Mouse (Mus musculus) layer of hippocampus, adult 2 months (tissue): ENCODE measurements around the gene Oard1. TPM values are rescaled to one million over a fixed set of nuclear protein-coding genes. Genes with fewer than 3 reads are reported as not detected.

Source experiments
- DNase-seq, 2 experiments: peaks; one replicate each; pipeline ENCODE4 v3.0.0; 2022; ENCODE audit warnings: low spot score in 2 of 2
- H3K27ac ChIP-seq: fragments of 200-600 bp; 2 replicates; pipeline ENCODE4 v1.8.1; 2022
- H3K4me3 ChIP-seq: fragments of 200-600 bp; 2 replicates; pipeline ENCODE4 v1.8.1; 2022; ENCODE audit warnings: mild to moderate bottlenecking
- CTCF ChIP-seq: fragments of 200-600 bp; conservative IDR thresholded peaks from 2 replicates; pipeline ENCODE4 v1.8.1; 2022; ENCODE audit warnings: antibody characterized with exemption, mild to moderate bottlenecking, moderate library complexity
- total RNA-seq, 2 experiments: library from RNA; stranded (reverse); gene quantifications; 2 replicates each; pipeline ENCODE4 v1.2.3; 2021

Oard1 gene
- total RNA-seq, 2 experiments from 2014 or later: 11.1 to 15.1 TPM

DNA sequence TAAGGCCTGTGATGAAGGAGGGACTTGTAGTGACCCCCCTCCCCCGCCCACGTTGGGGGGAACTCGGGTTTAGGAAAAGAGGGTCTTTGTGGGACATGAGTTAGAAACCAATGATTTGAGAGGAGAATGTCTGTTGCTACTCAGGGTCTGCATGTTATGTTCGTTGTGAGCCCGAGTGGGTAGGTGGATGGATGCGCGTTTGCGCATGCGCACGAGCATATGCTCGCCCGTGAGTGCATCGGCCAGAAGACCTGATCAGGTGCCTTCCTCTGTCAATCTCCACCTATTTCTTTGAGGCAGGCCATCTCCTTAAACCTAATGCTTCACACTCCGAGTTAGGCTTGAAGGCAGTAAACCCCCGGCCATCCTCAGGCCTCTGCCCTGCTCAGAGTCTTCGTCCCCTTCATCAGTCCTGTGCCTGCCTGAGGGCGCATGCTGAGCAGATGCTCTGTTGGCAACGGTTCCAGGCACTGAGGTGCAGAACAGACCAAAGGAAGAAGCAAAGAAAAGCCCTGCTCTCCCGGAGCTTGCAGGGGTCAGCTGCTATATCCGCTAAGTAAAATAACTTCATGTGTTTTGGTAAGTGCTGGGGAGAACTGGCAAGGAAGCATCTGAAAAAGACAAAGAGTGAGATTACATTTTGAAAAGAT, 23.3 kb downstream of the Oard1 start:
- TF ChIP-seq CTCF: no peak
- DNase-seq: no peak
- no peak overlapping the region for H3K4me3 ChIP-seq
- no peak overlapping the region for H3K27ac ChIP-seq

DNA sequence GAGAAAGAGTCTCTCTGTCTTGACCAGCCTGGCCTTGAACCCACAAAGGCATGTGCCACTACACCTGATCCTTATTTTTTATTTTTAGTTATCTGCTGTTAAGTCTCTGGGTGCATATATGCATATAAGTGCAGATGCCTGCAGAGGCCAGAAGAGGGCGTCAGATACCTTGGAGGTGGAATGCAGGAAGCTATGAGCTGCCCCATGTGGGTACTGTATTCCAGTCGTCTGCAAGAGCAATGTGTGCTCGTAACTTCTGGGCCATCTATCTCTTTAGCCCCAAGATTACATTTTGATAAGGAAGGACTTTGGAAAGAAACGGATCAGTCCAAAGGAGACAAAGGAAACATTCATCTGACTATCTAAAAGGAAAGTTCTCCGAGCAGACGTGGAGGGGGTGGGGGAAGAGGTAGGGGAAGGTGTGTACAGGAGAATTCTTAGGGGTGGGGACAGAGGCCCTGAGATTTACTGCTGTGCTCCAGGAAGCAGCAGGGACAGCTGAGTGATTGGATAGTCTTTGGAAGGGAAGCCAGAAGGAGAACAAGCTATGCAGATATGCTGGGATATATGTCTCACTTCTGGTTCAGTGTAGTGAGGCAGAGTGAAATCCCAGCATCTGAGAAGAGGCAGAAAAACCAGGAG, 24.0 kb downstream of the Oard1 start:
- Histone ChIP-seq H3K27ac (no peak overlapping the region), H3K4me3 (no peak overlapping the region)
- peak; percentile 54 for TF ChIP-seq CTCF
- no peak for DNase-seq

DNA sequence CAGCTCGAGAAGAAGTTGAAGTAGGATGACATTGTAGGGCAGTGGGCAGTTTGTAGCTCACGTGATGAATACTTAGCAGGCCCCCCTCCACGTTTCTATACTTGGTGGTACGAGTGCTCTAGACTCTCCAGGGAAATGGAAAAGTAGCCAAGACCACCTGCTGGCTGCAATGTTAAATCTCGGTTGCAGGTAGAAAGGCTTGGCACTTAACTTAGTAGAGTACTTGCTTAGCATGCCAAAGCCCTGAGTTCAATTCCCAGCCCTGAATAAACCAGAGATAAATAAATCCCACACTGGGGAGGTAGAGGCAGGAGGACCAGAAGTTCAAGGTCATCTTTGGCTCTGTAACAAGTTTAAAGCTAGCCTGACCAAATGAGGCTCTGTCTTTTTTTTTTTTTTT, 24.7 kb downstream of the Oard1 start:
- Histone ChIP-seq H3K4me3 (no peak overlapping the region), H3K27ac (no peak overlapping the region)
- no peak for TF ChIP-seq CTCF
- no peak for DNase-seq

DNA sequence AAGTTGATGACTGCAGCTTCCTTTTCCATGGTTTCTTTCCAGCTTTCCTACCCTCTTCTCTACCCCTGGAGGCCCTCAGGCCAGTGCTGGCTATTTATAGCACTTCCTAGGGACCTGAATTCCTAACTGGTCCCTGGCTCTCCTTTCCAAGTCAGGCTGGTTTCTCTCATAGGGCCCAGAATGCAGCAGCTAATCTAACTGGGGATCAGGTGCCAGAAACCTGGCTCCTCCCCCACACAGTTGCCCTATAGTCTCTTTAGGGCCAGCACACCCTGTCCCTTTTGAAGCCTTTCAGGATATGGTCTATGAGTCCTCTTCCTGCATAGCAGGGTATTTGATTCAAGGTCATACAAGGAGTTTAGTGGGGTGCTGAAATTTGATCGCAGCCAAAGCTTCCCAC, 26.7 kb downstream of the Oard1 start:
- DNase-seq: no peak
- H3K4me3 ChIP-seq: no peak overlapping the region
- H3K27ac ChIP-seq: no peak overlapping the region
- no peak for TF ChIP-seq CTCF

DNA sequence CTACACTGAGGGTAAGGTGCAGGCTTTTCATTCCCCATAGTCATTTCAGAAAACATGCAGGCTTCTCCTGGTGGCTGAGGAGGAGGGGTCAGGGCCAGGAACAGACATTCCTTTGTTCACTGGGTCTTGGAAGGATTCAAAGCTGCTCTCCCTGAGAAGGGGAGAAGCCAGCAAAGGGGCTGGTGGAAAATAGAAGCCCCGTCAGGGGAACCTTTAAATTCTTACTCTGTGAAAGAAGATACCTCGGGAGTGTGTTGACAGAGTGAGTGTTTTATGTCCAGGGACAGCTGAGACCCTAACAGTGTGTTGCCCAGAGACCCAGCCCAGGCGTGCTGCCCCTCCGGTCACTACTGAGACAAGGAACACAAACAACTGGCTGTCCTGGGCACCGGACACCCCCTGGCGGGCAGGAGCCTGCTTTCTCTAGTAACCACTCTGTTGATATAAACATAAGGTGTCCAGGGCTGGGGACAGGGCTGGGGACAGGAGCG, 27.7 kb downstream of the Oard1 start:
- Histone ChIP-seq H3K27ac (peak overlapping the region; percentile 53; the same call in 1 of the 2 replicates), H3K4me3 (no peak overlapping the region)
- TF ChIP-seq CTCF: peak; percentile 23; the same call in 1 of the 2 replicates
- no peak for DNase-seq

DNA sequence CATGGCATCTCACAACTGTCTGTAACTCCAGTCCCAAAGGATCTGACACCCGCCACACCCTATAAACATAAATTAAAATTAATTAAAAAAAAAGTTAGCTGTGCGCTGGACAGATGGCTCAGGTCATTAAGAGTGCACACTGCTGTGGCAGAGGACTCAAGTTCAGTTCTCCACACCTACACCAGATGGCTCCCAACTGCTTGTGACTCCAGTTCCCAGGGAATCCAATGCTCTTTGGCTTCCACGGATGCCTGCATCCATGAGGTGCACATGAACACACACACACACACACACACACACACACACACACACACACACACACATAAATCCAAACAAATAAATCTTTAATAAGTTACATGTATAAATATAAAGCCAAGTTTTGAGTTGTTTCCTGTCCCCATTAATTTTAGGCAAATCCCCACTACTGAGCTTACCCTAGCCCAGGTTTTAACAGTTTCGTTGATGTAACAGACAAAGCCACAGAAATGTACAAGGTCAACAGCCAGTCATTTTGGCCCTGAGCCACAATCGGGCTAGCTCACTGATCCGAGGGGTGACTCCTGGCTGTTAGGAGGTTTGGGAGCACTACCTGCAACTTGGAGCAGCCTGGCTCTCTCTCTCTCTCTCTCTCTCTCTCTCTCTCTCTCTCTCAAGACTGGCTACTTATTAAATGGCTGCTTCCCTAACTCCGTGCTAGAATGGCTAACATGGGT, 33.1 kb downstream of the Oard1 start:
- TF ChIP-seq CTCF: peak; percentile 28
- Histone ChIP-seq H3K4me3 (no peak overlapping the region), H3K27ac (no peak overlapping the region)
- DNase-seq: no peak

DNA sequence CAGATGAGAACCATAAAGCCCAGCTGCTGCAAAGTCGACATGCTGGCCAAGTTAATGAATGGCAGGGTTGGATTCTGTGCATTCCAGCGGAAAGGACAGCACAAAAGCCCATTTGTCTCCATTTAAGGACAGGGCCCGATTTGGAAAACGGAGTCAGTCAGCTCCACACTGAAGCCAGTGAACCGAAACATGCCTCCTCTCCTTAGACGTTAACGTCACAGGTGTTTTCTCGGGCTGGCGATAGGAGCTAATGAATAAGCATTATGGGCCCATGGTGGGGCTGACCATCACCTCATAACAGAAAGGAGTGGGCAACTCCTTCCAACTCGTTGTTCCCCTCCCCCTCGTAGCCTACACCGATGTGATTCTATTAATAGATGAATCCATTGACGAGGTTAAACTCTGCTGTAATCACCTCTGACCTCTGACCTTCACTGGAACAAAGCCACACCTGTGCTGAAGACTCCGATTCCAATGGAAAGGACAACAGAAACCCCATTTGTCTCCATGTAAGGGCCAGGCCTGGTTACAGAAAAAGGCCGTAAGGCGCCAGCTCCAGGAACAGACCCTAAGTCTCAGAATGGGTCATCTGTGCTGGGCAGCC, 33.8 kb downstream of the Oard1 start:
- no peak for DNase-seq
- TF ChIP-seq CTCF: no peak
- Histone ChIP-seq H3K27ac (no peak overlapping the region), H3K4me3 (no peak overlapping the region)

DNA sequence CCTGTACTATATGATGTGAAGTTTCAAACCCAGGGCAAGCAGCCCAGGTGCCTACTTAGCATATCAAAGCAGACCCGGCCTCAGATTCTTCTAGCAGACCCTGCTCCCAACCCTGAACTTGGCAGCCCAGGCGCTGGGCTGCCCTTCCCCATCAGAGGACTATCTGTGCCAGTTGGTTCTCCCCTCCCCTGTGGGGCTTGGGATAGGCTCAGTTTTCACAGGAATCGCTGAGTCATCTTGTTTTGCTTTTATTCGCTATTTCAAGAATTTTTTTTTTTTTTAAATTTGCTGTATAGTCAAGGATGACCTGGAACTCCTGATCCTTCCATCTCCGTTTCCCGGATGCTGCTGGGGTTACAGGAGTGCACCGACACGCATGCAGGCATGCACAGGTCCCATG, 37.9 kb downstream of the Oard1 start:
- DNase-seq: no peak
- TF ChIP-seq CTCF: no peak
- no peak overlapping the region for H3K27ac ChIP-seq
- H3K4me3 ChIP-seq: no peak overlapping the region

DNA sequence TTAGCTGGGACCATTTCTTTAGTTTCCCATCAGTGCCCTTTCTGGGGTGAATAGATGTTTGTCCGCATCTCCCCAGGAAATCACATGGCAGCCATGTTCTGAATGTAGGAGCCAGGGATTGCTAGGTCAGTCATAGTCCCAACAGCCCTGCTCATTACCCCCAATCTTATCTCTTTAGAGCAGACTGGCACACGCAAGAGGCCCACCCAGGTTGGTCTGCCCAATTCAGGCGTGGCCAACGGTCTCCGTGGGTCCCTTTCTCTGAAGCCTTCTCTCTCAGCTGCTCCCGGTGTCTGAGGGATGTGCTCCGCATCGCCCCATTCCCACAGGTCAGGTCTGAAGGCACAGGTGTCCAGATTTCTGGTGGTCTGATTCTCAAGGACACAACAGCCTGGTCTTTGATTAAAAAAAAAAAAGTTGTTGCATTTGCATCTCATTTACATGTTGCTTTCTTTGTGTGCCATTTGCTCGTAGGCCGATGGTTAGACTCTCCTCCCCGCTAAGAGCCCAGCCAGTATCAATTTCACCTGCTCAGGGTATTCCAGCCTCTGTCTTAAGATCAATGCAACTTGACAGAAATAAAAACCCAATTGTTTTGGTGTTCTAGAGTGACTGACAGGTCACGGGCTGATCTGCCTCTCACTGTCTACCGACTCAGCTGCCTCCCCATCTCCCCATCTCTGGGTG, 41.0 kb downstream of the Oard1 start:
- no peak for TF ChIP-seq CTCF
- no peak overlapping the region for H3K4me3 ChIP-seq
- no peak overlapping the region for H3K27ac ChIP-seq
- no peak for DNase-seq

DNA sequence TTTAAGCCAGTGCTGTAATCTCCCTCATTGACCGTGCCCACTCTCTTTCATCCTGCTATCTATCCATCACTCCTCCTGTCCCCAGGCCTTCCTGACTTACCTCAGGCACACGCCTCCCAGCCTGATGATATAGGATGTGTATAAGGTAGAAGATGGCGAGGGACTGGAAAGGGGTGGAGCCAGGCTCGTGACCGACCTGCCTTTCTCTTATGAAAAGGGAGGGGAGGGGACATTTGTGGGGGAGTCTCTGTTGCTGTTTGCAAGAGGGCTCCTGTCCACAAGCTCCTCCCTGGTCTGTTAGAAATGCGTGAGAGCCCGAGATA, 41.5 kb downstream of the Oard1 start, which contains the start of gene Tspo2:
TSS of gene Tspo2 (minus strand) at position 170 of the 323 bp plus-strand sequence.
- H3K27ac ChIP-seq: no peak within 1 kb of the TSS
- DNase-seq: no peak
- TF ChIP-seq CTCF: no peak
- no peak within 1 kb of the TSS for H3K4me3 ChIP-seq

DNA sequence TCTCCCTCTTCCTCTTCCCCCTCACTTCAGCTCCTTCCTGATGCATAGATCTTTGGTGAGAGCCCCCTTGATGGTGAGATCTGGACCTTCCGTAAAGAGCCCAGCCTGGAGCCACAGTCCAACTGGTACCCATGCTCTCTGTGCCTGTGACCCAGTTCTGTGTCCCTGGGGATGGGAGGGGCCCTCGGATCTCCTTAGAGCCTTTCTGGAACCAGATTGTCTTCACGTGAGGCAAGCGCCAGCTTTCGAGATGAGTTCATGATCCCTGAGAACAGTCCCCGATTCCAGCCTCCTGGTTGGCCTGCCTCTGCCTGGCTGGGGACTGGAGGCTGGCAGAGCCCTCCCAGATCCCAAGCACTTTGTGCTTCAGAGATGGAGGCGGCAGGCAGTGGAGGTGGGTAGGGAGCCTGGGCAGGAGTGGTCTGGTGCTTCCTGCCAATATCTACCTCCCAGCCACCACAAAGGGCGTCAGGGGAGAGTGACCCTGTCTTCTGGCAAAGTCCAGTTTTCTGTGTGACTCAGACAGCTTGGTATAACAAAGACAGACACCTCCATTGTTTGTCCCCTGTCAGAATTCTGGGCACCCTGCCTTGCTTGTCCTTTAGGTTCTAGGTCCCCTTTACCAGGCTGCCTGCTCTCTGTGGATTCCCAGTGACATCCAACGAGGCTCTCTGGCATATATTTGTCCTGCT, 42.1 kb downstream of the Oard1 start:
- TF ChIP-seq CTCF: no peak
- DNase-seq: no peak
- H3K27ac ChIP-seq: no peak overlapping the region
- H3K4me3 ChIP-seq: no peak overlapping the region

DNA sequence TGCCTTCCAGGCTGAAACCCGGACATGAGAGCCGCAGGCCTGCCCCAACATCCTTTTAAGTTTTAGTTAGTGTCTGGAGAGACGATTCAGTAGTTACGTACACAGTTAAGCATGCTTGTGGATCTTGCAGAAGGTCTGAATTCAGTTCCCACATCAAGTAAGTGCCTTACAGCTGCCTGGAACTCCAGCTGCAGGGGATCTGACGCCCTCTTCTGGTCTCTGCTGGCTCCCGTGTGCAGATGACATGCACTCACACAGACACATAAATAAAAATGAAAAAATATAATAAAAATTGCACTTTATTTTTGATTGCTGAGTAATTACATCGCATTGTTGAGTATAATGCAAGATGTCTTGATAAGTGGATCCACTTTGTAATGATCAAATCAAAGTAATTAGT, 43.7 kb downstream of the Oard1 start:
- no peak overlapping the region for H3K27ac ChIP-seq
- peak; percentile 37 for TF ChIP-seq CTCF
- H3K4me3 ChIP-seq: no peak overlapping the region
- no peak for DNase-seq
